Mouse (Mus musculus) bone marrow, adult 2 months (tissue): ENCODE data around the gene Cpne5.

ENCODE experiments used
- CTCF ChIP-seq: fragments of 200-500 bp; IDR thresholded peaks from 2 replicates; pipeline ENCODE4 v1.5.1; 2011; ENCODE audit warnings: low read length, control low read depth; ENCODE audit not compliant: control insufficient read depth, insufficient read depth
- POLR2A ChIP-seq: fragments of 200-500 bp; IDR thresholded peaks from 2 replicates; pipeline ENCODE4 v1.6.1; 2011; ENCODE audit warnings: low read depth, mild to moderate bottlenecking, control low read depth, low read length, borderline replicate concordance; ENCODE audit not compliant: control insufficient read depth

GRCm38 (mm10) chr17:29218017-29218416, 19.9 kb downstream of the Cpne5 start:
- TF ChIP-seq CTCF (no peak), POLR2A (no peak)
